Mouse (Mus musculus): ENCODE results near the gene Hexdc. TPM values are rescaled to one million over a fixed set of nuclear protein-coding genes. Genes with fewer than 3 reads are reported as not detected.

Hexdc gene
- polyA plus RNA-seq, 1 experiment from 2014 or later: 8.8 TPM

GRCm38 (mm10) chr11:121231191-121231590 is 27.0 kb downstream of the Hexdc start:
- no peak overlapping the region for H3K4me2 ChIP-seq
- H3K36me3 ChIP-seq: 0 out of 2 replicates have a peak, but pooled peaks cover 4% of the 10 kb centered on the region
- no peaks in the 10 kb centered on the region for H3K9me3 ChIP-seq
- H3K9ac ChIP-seq: no peak overlapping the region
- H3K27ac ChIP-seq: no peak overlapping the region
- peaks cover 34% of the 10 kb centered on the region for H3K4me1 ChIP-seq
- WGBS: 73% methylated on average over 4 of the region's 4 CpGs
- H3K27me3 ChIP-seq: no peaks in the 10 kb centered on the region
- no peak overlapping the region for H3K4me3 ChIP-seq
- no peak for ATAC-seq (ENCODE audit: borderline replicate concordance, extremely low read depth, low FRiP score, low TSS enrichment)

DNA sequence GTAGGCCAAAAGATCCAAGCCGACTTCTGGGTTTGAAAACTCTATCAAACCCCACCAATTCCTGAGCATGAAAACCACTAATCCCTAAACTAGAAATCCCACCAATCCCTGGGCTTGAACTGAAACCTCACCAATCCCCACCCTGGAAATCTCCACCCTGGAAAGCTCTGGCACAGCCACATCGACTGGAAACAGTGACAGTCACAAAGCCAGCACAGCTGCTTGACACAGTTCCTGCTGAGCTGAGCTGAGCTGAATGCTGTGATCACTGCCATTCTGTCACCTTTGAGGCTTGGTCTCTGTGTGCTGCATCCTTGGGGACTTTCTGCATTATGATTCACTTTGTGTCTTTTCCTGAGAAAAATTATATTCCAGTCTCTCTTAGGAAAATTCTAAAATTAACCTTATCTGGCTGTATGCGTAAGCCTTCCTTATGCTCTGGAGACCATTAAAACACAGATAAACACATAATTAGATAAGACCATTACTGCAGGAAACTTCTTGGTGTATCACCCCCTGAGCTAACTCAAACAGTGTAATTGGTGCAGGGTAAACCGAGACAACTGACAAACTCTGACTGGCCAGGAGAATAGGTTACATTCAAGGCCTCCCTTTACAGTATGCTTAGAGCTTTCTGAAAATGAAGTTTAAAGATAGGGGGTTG is 27.5 kb downstream of the Hexdc start:
- no peak overlapping the region for H3K9ac ChIP-seq
- no peak for ATAC-seq (ENCODE audit: borderline replicate concordance, extremely low read depth, low FRiP score, low TSS enrichment)
- 0 out of 2 replicates have a peak, but pooled peaks cover 1% of the 10 kb centered on the region for H3K36me3 ChIP-seq
- no peak overlapping the region for H3K27ac ChIP-seq
- no peaks in the 10 kb centered on the region for H3K27me3 ChIP-seq
- H3K9me3 ChIP-seq: no peaks in the 10 kb centered on the region
- H3K4me2 ChIP-seq: no peak overlapping the region
- 45% methylated on average over 4 of the region's 4 CpGs for WGBS
- no peak overlapping the region for H3K4me3 ChIP-seq
- peaks cover 34% of the 10 kb centered on the region for H3K4me1 ChIP-seq

GRCm38 (mm10) chr11:121232706-121233105 is 28.5 kb downstream of the Hexdc start:
- no peak overlapping the region for H3K4me2 ChIP-seq
- no peaks in the 10 kb centered on the region for H3K36me3 ChIP-seq
- no peak overlapping the region for H3K9ac ChIP-seq
- no peak for ATAC-seq (ENCODE audit: borderline replicate concordance, extremely low read depth, low FRiP score, low TSS enrichment)
- no peak overlapping the region for H3K4me3 ChIP-seq
- H3K27me3 ChIP-seq: no peaks in the 10 kb centered on the region
- peaks cover 29% of the 10 kb centered on the region for H3K4me1 ChIP-seq
- H3K9me3 ChIP-seq: no peaks in the 10 kb centered on the region
- 37% methylated on average over 4 of the region's 4 CpGs for WGBS
- H3K27ac ChIP-seq: no peak overlapping the region

- Histone ChIP-seq H3K9me3 (no peaks in the 10 kb centered on the region), H3K4me1 (peaks cover 23% of the 10 kb centered on the region), H3K27ac (peak overlapping the region; percentile 100), H3K36me3 (peaks cover 6% of the 10 kb centered on the region), H3K9ac (0 out of 2 replicates have a peak overlapping the region, but pooled peaks have one; percentile 79), H3K4me2 (peak overlapping the region; percentile 63; the same call in 1 of the 2 replicates), H3K4me3 (peak overlapping the region; percentile 87; the same call in 1 of the 2 replicates), H3K27me3 (no peaks in the 10 kb centered on the region)
- WGBS: 29% methylated on average over 9 of the region's 9 CpGs
- ATAC-seq (ENCODE audit: borderline replicate concordance, extremely low read depth, low FRiP score, low TSS enrichment): no peak
Measured at GRCm38 (mm10) chr11:121235475-121236238, 31.4 kb downstream of the Hexdc start.

DNA sequence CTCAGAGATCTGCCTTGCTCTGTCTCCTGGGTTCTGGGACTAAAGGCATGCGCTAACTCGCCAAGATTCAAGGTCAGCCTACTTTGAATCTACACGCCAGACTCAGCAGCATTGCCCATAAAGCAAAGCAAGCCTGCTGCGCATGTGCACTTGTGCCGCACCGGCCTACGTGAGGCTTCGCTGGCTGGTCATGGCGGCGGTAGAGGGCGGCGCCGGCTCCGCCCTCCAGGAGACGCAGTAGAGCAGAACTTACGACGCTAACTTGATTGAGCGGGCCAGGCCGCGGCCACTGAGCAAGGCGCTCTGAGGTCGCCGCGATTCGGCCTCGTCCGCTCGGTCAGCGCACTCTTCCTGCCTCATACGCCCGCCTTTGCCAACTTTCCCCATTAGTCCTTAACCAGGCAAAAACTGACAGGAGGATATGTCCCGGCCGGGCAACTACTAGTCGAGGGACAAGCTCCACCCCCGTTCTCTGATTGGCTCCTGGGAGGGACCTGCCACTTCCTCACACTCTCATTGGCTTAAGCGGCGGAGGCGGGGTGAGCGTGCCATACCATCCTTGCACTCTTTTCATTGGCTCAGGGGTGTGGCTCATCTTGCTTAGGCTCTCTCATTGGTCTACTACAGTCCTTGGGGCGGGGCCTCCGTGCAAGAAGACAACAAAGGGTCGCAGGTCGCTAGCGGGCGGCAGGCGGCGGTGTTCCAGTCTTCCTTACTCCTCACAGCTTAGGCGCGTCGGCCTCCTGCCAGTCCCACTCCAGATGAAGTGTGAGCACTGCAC is 32.5 kb downstream of the Hexdc start, which contains the start of gene Narf:
Gene Narf (plus strand): TSS at position 690 of the 781 bp plus-strand sequence.
- peak within 1 kb of the TSS; percentile 83 for H3K9ac ChIP-seq
- peaks cover 23% of the 10 kb centered on the region for H3K4me1 ChIP-seq
- peaks cover 13% of the 10 kb centered on the region for H3K36me3 ChIP-seq
- peak; percentile 100 for ATAC-seq (ENCODE audit: borderline replicate concordance, extremely low read depth, low FRiP score, low TSS enrichment)
- peak within 1 kb of the TSS; percentile 87 for H3K4me3 ChIP-seq
- WGBS: under 1% methylated on average over 50 of the region's 50 CpGs
- peak within 1 kb of the TSS; percentile 100 for H3K27ac ChIP-seq
- H3K4me2 ChIP-seq: peak within 1 kb of the TSS; percentile 65
- no peaks in the 10 kb centered on the region for H3K27me3 ChIP-seq
- H3K9me3 ChIP-seq: no peaks in the 10 kb centered on the region

GRCm38 (mm10) chr11:121237345-121238128 is 33.3 kb downstream of the Hexdc start:
- peak overlapping the region; percentile 87 for H3K4me3 ChIP-seq
- WGBS: 2% methylated on average over 28 of the region's 28 CpGs
- no peak for ATAC-seq (ENCODE audit: borderline replicate concordance, extremely low read depth, low FRiP score, low TSS enrichment)
- H3K27me3 ChIP-seq: no peaks in the 10 kb centered on the region
- H3K36me3 ChIP-seq: peaks cover 20% of the 10 kb centered on the region
- peak overlapping the region; percentile 83 for H3K9ac ChIP-seq
- peak overlapping the region; percentile 65 for H3K4me2 ChIP-seq
- peaks cover 23% of the 10 kb centered on the region for H3K4me1 ChIP-seq
- no peaks in the 10 kb centered on the region for H3K9me3 ChIP-seq
- peak overlapping the region; percentile 97 for H3K27ac ChIP-seq

GRCm38 (mm10) chr11:121239669-121240068 is 35.4 kb downstream of the Hexdc start:
- WGBS: 88% methylated on average over 2 of the region's 2 CpGs
- Histone ChIP-seq H3K4me3 (no peak overlapping the region), H3K9me3 (no peaks in the 10 kb centered on the region), H3K4me1 (peaks cover 20% of the 10 kb centered on the region), H3K27me3 (no peaks in the 10 kb centered on the region), H3K36me3 (peaks cover 40% of the 10 kb centered on the region), H3K9ac (no peak overlapping the region), H3K27ac (no peak overlapping the region), H3K4me2 (no peak overlapping the region)
- ATAC-seq (ENCODE audit: borderline replicate concordance, extremely low read depth, low FRiP score, low TSS enrichment): no peak

DNA sequence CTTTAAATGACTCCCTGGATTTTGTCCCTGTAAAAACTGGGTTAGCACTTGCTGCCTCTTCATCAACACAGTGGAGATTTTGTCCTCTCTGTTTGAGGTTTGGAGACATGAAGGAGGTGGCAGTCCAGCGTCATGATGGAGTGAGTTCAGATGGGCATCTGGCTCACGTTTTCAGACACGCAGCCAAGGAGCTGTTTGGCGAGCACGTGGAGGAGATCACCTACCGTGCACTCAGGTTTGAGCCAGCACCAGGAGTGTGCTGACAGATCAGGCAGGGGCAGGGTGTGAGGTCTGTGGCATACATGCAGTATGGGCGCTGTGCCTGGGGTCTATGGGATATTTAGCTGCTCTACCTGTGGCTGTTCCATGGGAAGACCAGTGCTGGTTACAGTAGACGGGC is 46.0 kb downstream of the Hexdc start:
- peaks cover 93% of the 10 kb centered on the region for H3K36me3 ChIP-seq
- H3K27me3 ChIP-seq: no peaks in the 10 kb centered on the region
- no peak overlapping the region for H3K4me2 ChIP-seq
- H3K27ac ChIP-seq: no peak overlapping the region
- H3K9ac ChIP-seq: no peak overlapping the region
- H3K9me3 ChIP-seq: no peaks in the 10 kb centered on the region
- H3K4me3 ChIP-seq: no peak overlapping the region
- no peak for ATAC-seq (ENCODE audit: borderline replicate concordance, extremely low read depth, low FRiP score, low TSS enrichment)
- no peaks in the 10 kb centered on the region for H3K4me1 ChIP-seq
- 84% methylated on average over 8 of the region's 8 CpGs for WGBS

DNA sequence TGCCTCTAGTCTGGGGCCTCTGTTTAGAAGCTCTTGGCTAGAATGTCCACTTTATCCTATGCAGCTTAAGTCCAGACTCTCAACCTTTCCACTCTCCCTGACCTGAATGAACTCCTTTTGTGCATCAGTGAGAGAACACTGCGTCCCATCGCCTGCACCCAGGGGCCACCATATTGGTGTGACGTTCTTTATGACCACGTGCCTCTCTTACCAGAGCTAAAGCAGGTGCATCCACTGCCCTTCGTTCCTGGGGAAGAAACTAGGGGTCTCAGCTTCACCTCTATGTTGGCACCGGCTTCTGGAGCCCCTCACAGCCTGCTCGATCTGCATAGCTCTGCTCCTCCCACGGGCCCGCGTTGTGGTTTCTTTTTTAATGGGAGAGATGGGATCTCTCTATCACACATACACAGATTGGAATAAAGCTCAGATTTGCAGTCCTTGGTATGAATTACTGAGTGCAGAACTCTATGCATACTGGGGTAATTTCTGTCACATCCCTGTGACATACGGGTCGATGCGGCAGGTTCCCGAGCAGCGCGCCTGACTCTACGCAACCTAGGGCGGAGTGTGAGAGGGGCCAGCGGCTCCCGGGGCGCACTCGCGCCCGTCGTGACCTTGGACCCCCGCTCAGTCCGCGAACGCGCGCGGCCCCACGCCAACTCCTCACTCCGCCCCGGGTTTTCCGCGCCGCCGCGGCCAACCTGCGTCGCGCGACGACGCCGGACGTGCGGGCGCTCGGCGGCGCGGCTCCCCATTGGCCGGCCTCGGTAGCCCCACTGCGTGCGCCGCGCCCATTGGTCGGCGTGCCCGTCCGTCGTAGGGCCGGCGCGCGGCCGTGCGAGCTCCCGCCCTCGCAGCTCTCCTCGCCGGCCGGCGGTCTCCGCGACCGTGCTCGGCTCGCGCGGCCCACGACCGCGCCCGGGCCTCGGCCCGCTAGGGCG is 55.2 kb downstream of the Hexdc start, which contains the start of gene Foxk2:
Gene Foxk2 (plus strand): TSS at position 831 of the 941 bp plus-strand sequence.
- Histone ChIP-seq H3K27ac (peak within 1 kb of the TSS; percentile 81), H3K4me1 (peaks cover 20% of the 10 kb centered on the region), H3K36me3 (peaks cover 39% of the 10 kb centered on the region), H3K27me3 (no peaks in the 10 kb centered on the region), H3K9me3 (no peaks in the 10 kb centered on the region), H3K4me2 (peak within 1 kb of the TSS; percentile 88), H3K9ac (peak within 1 kb of the TSS; percentile 81), H3K4me3 (peak within 1 kb of the TSS; percentile 83)
- peak; percentile 99 for ATAC-seq (ENCODE audit: borderline replicate concordance, extremely low read depth, low FRiP score, low TSS enrichment)
- WGBS: under 1% methylated on average over 88 of the region's 91 CpGs

GRCm38 (mm10) chr11:121260211-121260906 is 56.1 kb downstream of the Hexdc start:
- under 1% methylated on average over 59 of the region's 60 CpGs for WGBS
- H3K9ac ChIP-seq: peak overlapping the region; percentile 81
- H3K4me2 ChIP-seq: peak overlapping the region; percentile 88
- peak overlapping the region; percentile 66 for H3K27ac ChIP-seq
- no peaks in the 10 kb centered on the region for H3K27me3 ChIP-seq
- no peaks in the 10 kb centered on the region for H3K9me3 ChIP-seq
- H3K4me3 ChIP-seq: peak overlapping the region; percentile 83
- peaks cover 31% of the 10 kb centered on the region for H3K36me3 ChIP-seq
- peak; percentile 32 for ATAC-seq (ENCODE audit: borderline replicate concordance, extremely low read depth, low FRiP score, low TSS enrichment)
- H3K4me1 ChIP-seq: peaks cover 20% of the 10 kb centered on the region

Measured in lung, embryonic 15.5 days (tissue).